Mouse (Mus musculus): ENCODE results near the gene Cited4. TPM values are rescaled to one million over a fixed set of nuclear protein-coding genes. Genes with fewer than 3 reads are reported as not detected.
A peak's percentile ranks its signal among the peaks of the same experiment; 100 is the strongest.

Cited4 gene
- total RNA-seq (2014; fragmentation: Nextera tagmentation) (36.4 and 47.4 TPM in 2 replicates), total RNA-seq (2017) (7.4 and 30.9 TPM in 2 replicates)

DNA sequence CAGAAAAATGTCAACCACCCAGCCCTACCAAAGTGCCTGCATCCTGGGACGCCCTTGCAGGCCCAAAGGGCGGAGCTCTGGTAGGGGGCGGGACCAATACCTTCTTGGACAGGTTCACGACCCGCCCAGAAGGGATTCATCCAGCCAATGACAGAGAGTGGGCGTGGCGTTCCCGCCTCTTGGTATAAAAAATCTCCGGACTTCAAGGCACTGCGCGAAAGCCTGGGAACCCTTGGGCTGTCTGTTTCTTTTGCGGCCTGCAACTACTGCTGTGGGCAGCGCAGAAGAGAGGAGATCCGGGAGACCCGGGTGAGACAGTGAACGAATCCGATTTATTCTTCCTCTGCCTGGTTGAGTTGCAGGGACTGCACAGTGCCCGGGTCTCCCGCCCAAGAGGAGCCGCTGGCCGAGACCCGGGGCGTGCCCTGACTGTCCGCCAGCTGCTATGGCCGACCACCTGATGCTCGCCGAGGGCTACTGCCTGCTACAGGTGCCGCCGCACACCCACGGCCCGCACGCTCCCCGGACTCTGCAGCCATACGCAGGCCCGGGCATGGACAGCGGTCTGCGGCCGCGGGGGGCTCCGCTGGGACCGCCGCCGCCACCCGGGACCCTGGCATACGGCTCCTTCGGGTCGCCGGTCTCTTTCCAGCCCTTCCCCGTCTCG lies at the start of gene Cited4:
Gene Cited4, plus strand, starts transcription at position 215 of the 667 bp plus-strand sequence.
- peak; percentile 89 for ATAC-seq (replicated peaks; ENCODE audit: low FRiP score, low TSS enrichment, poor library complexity, severe bottlenecking)

DNA sequence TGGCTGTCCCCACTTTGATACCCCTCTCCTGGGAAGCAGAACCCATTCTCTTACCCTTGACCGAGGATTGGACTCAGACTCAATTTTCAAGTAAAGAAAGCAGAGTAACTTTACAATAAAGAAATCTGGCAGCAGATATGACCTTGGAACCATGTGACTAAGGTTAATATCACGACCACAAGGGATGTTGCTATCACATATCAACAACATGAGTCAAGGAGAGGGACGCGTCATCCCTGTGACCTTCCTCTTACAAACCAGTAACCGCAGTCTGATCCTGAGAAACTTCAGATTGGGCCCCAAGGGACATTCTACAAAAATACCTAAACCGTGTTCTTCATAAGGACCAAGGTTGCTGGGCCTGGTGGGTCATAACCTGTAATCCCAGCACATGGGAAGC lies 38.6 kb upstream of the Cited4 start:
- ATAC-seq (replicated peaks; ENCODE audit: low FRiP score, low TSS enrichment, poor library complexity, severe bottlenecking): no peak

DNA sequence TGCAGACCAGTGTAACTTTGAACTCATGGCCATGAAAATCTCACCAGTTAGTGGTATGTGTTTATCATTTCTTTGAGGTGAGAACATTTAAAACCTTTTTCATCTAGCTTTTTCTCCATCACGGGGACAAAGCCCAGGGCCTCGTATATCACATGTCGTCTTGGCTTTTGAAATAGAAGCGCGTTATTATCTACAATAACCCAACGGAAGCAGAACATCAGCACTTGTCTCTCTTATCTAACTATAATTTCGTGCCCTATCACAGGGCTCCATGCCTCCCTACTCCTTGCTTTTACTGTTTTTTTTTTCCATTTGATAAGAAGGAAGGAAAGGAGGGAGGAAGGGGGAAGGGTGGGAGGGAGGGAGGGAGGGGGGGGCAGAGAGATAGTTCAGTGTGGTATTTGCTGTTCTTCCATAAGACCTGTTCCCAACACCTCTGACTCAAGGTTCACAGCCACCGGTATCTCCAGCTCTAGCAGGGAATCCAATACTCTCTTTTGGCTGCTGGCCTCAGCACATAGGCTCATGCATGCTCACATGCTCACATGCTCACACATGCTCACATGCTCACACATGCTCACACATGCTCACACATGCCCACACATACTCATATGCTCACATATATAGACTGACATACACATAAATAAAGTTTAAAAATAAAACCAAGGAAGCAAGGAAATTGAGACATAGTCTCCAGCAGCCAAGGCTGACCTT lies 36.0 kb upstream of the Cited4 start:
- ATAC-seq (replicated peaks; ENCODE audit: low FRiP score, low TSS enrichment, poor library complexity, severe bottlenecking): peak; percentile 50

DNA sequence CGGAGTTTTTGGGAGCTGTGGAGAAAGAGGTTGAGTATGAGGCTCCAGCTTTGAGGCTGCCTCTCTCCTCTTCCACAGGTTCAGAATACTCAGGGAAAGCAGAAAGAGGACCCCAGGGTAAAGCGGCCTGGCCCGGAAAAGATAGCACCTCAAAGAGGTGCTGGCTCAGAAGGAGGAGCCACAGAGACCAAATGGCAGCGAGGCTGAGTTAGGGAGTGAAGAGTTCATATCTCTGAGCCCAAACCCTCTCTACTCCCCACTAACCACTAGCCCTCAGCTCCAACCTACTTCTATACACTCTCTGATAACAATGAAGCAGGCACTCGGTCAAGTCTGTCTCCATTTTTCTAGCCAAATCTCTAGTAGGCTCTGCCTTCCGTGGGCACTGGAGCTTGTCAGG lies 34.5 kb upstream of the Cited4 start:
- peak; percentile 94 for ATAC-seq (replicated peaks; ENCODE audit: low FRiP score, low TSS enrichment, poor library complexity, severe bottlenecking)

GRCm38 (mm10) chr4:120635351-120635750 lies 31.0 kb upstream of the Cited4 start:
- no peak for ATAC-seq (replicated peaks; ENCODE audit: low FRiP score, low TSS enrichment, poor library complexity, severe bottlenecking)

- no peak for ATAC-seq (replicated peaks; ENCODE audit: low FRiP score, low TSS enrichment, poor library complexity, severe bottlenecking)
Observed at GRCm38 (mm10) chr4:120641946-120642345, 24.4 kb upstream of the Cited4 start.

DNA sequence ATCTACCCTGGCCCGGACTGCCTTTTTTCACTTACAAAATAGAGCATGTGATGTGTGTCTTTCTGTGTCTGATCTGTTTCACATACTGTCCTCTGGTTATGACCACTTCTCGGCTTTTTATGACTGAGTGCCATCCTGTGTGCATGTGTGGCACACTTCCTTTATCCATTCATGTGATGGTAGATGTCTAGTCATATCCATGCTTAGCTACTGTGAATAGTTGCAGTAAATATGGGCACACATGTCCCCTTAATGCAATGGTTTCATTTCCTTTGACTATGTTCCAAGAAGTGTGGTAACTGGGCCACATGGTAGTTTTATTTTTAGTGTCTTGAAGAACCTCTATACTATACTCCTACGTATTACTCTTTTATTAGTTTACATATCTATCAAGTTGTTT lies 22.5 kb upstream of the Cited4 start:
- no peak for ATAC-seq (replicated peaks; ENCODE audit: low FRiP score, low TSS enrichment, poor library complexity, severe bottlenecking)

DNA sequence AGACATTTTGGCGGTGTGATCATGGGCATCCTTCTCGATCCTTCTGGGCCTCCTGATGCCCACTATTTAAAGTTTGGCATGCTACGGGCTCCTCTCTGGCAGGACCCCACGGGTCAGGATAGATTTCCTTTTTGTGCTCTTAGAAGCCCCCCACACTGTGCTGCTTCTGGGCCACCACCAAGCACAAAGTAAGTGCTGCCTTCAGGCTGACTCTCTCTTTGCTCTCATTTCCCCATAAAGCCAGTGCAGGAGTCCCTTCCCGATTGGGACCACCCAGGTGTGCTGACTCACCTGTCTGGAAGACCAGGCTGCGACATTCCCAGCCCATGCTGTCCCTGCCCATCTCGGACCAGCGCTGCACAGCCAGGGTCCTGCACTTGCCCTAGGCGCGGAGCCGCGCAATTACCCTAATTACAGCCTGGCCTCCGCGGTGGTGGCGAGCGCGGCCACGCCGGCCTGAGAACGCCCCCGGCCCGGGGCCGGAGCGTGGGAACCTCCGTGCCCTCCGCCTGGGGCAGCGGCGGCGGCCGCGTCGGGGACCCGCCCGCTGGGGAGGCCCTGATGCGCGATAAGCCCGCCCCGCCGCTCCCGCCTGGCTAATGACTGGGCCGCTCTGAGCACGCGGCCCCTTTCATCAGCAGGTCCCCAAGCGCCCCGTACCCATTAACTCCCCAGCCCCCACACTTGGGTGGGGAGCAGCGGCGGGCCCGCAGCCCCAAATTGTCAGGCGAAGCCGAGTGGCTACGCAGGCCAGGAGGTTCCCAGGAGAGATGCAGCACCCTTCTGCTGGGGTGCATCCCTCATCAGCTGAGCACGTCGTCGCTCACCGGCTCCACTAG lies 16.8 kb upstream of the Cited4 start:
- ATAC-seq (replicated peaks; ENCODE audit: low FRiP score, low TSS enrichment, poor library complexity, severe bottlenecking): peak; percentile 69

- no peak for ATAC-seq (replicated peaks; ENCODE audit: low FRiP score, low TSS enrichment, poor library complexity, severe bottlenecking)
Observed at GRCm38 (mm10) chr4:120650208-120650592, 16.2 kb upstream of the Cited4 start.

DNA sequence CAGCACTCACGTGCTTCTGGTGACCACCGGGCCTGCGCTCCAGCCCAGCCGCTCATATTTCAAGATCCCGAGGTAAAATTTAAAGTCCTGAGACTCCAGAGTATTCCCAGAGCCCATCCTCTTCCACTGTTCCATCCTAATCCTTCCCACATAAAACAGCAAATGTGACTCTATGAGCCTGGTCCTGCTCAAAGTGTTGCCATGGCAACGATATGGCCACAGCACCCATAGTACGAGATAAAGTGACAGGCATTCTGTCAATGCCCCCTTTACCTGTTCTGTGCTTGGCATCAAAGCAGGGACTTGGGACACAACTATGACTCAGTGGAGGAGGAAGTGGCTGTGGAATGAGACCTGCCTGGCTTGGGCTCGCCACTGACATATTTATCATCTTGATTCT lies 10.5 kb upstream of the Cited4 start:
- ATAC-seq (replicated peaks; ENCODE audit: low FRiP score, low TSS enrichment, poor library complexity, severe bottlenecking): no peak

- ATAC-seq (replicated peaks; ENCODE audit: low FRiP score, low TSS enrichment, poor library complexity, severe bottlenecking): no peak
Observed at GRCm38 (mm10) chr4:120660485-120660884, 5.9 kb upstream of the Cited4 start.

GRCm38 (mm10) chr4:120664601-120665000 lies 1.8 kb upstream of the Cited4 start:
- no peak for ATAC-seq (replicated peaks; ENCODE audit: low FRiP score, low TSS enrichment, poor library complexity, severe bottlenecking)

DNA sequence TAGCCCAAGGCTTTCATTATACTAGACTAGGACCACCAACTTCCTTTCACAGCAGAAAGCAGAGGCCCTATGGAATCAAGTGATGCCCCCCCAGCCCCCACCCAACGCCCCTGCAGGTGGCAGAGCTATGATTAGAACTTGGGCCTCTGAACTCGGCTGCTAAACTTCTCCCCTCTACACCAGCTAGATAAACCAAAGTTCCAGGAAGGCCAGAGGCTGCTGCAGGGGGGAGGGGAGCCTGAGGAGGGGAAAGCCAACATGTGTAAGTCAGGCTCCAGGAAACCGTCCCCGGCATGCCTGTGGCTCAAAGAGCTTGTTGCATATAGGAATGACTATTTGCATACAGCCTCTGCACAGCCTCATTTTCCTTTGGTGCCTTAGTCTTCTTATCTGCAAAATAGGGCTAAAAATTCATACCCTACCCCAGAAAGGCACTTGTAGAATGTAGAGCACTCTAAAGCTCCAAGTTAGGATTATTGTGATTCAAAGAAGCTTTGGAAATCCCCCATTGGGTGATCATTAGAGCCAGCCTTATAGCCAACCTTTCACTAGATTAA lies 1.1 kb upstream of the Cited4 start:
- ATAC-seq (replicated peaks; ENCODE audit: low FRiP score, low TSS enrichment, poor library complexity, severe bottlenecking): peak; percentile 10; the same call in 1 of the 2 replicates

DNA sequence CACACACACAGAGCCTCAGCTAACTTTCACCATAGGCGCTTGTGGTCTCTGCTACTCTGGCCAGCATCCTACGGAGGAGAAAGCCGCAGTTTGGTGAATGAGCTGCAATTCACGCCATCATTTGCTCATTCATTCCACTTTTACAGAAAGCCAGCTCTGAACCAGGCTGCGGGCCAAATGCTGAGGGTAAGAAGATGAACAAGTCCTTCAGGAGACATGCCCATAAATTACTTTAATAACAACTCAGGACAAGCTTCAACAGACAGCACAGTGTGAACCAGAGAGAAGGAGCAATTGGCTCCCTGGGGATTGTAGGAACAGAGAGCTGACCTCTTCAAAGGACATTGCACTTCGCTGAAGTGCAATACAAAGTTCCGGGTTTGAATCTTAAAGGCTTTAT lies 590 bp upstream of the Cited4 start:
- no peak for ATAC-seq (replicated peaks; ENCODE audit: low FRiP score, low TSS enrichment, poor library complexity, severe bottlenecking)

GRCm38 (mm10) chr4:120667045-120667501 lies 701 bp downstream of the Cited4 start:
- ATAC-seq (replicated peaks; ENCODE audit: low FRiP score, low TSS enrichment, poor library complexity, severe bottlenecking): peak; percentile 31

DNA sequence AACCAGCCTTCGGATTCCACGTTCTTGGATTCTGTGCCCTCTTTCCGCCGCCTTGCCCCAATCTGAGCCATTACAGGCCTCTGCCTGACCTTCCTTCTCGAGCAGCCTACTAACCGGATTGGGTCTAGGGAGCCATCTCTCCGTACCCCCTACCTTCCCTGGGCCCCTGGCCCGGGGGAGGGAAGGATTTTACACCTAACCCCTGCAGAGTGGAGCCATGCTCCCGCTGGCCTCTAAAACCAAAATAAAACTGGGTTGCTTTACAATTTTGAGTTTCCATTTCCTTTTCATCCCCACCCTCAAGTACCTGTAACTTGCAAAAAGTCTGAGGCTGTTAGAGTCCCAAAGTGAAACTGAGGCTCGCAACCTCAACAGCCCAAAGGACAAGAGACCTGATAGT lies 1.2 kb downstream of the Cited4 start:
- no peak for ATAC-seq (replicated peaks; ENCODE audit: low FRiP score, low TSS enrichment, poor library complexity, severe bottlenecking)

DNA sequence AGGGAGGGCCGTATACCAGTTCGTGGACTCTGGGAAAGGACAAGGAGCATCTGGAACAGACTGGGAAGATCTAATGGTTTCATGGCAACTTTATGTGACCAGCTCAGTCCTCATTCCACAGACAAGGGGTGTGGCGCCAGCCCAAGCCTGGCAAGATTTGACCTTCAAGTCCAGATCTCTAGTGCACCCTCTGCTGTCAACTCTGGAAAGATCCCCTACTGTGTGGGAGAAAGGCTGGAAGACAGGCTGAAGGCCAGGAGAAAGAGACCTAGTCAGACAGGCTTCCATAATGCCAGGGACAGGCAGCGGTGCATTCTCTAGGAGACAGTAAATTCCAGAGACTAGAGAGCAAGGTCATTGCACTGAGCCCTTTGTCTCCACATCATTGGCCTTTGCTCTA lies 2.2 kb downstream of the Cited4 start:
- ATAC-seq (replicated peaks; ENCODE audit: low FRiP score, low TSS enrichment, poor library complexity, severe bottlenecking): no peak

DNA sequence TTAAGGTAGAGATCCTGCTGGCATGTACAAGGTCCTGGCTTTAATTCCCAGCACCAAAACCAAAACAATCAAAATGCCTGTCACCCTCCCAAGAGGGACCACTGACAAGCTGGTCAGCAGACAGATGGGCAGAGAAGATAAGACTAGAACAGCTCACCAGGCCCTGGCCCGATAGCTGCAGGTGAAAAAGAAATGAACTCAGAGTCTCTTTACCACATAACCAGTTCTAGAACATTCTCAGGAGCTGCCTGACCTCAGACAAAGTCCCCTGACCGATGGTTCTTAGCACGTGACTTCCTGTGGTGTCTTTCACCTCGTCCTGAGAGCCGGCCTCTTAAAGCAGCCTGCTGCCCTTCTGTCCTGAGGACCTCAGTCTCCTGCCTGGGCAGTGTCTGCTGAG lies 3.2 kb downstream of the Cited4 start:
- no peak for ATAC-seq (replicated peaks; ENCODE audit: low FRiP score, low TSS enrichment, poor library complexity, severe bottlenecking)

- no peak for ATAC-seq (replicated peaks; ENCODE audit: low FRiP score, low TSS enrichment, poor library complexity, severe bottlenecking)
Observed at GRCm38 (mm10) chr4:120671046-120671445, 4.7 kb downstream of the Cited4 start.

- no peak for ATAC-seq (replicated peaks; ENCODE audit: low FRiP score, low TSS enrichment, poor library complexity, severe bottlenecking)
Observed at GRCm38 (mm10) chr4:120673606-120674005, 7.2 kb downstream of the Cited4 start.

All from megakaryocyte-erythroid progenitor cell, adult 5-6 weeks (primary cell).